Mouse (Mus musculus): Measurements from ENCODE around the gene Kcnk3. TPM values are rescaled to one million over a fixed set of nuclear protein-coding genes. Genes with fewer than 3 reads are reported as not detected.
A peak's percentile ranks its signal among the peaks of the same experiment; 100 is the strongest.

The Kcnk3 gene
- total RNA-seq, 2 experiments from 2014 or later = 9.7 to 11.3 TPM

- DNase-seq (ENCODE audit: low spot score in 2 of 2) = no peak
- no peak for TF ChIP-seq CTCF (conservative IDR thresholded peaks at IDR 0.05)
- Histone ChIP-seq H3K27ac (no peak overlapping the region), H3K4me3 (no peak overlapping the region)
Measured at GRCm38 (mm10) chr5:30574367-30574766, 13.6 kb upstream of the Kcnk3 start.

GRCm38 (mm10) chr5:30576233-30576632 lies 11.7 kb upstream of the Kcnk3 start:
- no peak overlapping the region for H3K4me3 ChIP-seq
- no peak for DNase-seq (ENCODE audit: low spot score in 2 of 2)
- TF ChIP-seq CTCF (conservative IDR thresholded peaks at IDR 0.05) = no peak
- H3K27ac ChIP-seq = no peak overlapping the region

GRCm38 (mm10) chr5:30577251-30577650 lies 10.7 kb upstream of the Kcnk3 start:
- TF ChIP-seq CTCF (conservative IDR thresholded peaks at IDR 0.05) = no peak
- no peak for DNase-seq (ENCODE audit: low spot score in 2 of 2)
- Histone ChIP-seq H3K4me3 (no peak overlapping the region), H3K27ac (peak overlapping the region; percentile 61; the same call in 1 of the 2 replicates)

- DNase-seq (ENCODE audit: low spot score in 2 of 2) = peak; percentile 46 to 58
- peak overlapping the region; percentile 61 for H3K27ac ChIP-seq
- H3K4me3 ChIP-seq = no peak overlapping the region; the same call in 1 of the 2 replicates
- no peak for TF ChIP-seq CTCF (conservative IDR thresholded peaks at IDR 0.05)
Measured at GRCm38 (mm10) chr5:30577654-30578310, 10.2 kb upstream of the Kcnk3 start.

GRCm38 (mm10) chr5:30578445-30579080 lies 9.4 kb upstream of the Kcnk3 start:
- no peak for DNase-seq (ENCODE audit: low spot score in 2 of 2)

GRCm38 (mm10) chr5:30580725-30581124 lies 7.2 kb upstream of the Kcnk3 start:
- TF ChIP-seq CTCF (conservative IDR thresholded peaks at IDR 0.05) = no peak
- H3K4me3 ChIP-seq = no peak overlapping the region
- DNase-seq (ENCODE audit: low spot score in 2 of 2) = no peak
- no peak overlapping the region for H3K27ac ChIP-seq

More at GRCm38 (mm10) chr5:30578445-30579080, 9.4 kb upstream of the Kcnk3 start:
- no peak for TF ChIP-seq CTCF (conservative IDR thresholded peaks at IDR 0.05)
- no peak overlapping the region for H3K4me3 ChIP-seq
- peak overlapping the region; percentile 61 for H3K27ac ChIP-seq

GRCm38 (mm10) chr5:30582017-30582416 lies 6.0 kb upstream of the Kcnk3 start:
- Histone ChIP-seq H3K27ac (no peak overlapping the region), H3K4me3 (no peak overlapping the region)
- no peak for TF ChIP-seq CTCF (conservative IDR thresholded peaks at IDR 0.05)
- no peak for DNase-seq (ENCODE audit: low spot score in 2 of 2)

GRCm38 (mm10) chr5:30586616-30587015 lies 1.4 kb upstream of the Kcnk3 start:
- no peak for DNase-seq (ENCODE audit: low spot score in 2 of 2)
- no peak overlapping the region for H3K4me3 ChIP-seq
- no peak overlapping the region for H3K27ac ChIP-seq
- TF ChIP-seq CTCF (conservative IDR thresholded peaks at IDR 0.05) = no peak

- DNase-seq (ENCODE audit: low spot score in 2 of 2) = no peak
- H3K27ac ChIP-seq = no peak overlapping the region
- TF ChIP-seq CTCF (conservative IDR thresholded peaks at IDR 0.05) = no peak
- H3K4me3 ChIP-seq = no peak overlapping the region
Measured at GRCm38 (mm10) chr5:30587101-30587500, 869 bp upstream of the Kcnk3 start.

- 0 out of 2 replicates have a peak, but pooled peaks have one; percentile 2 for TF ChIP-seq CTCF (conservative IDR thresholded peaks at IDR 0.05)
- DNase-seq (ENCODE audit: low spot score in 2 of 2) = peak in 1 of 2 experiments; percentile 29
- Histone ChIP-seq H3K27ac (peak overlapping the region; percentile 82), H3K4me3 (peak overlapping the region; percentile 69)
Measured at GRCm38 (mm10) chr5:30588301-30588968, 465 bp downstream of the Kcnk3 start.

GRCm38 (mm10) chr5:30589069-30589468 lies 1.1 kb downstream of the Kcnk3 start:
- DNase-seq (ENCODE audit: low spot score in 2 of 2) = no peak
- TF ChIP-seq CTCF (conservative IDR thresholded peaks at IDR 0.05) = no peak
- H3K27ac ChIP-seq = no peak overlapping the region
- peak overlapping the region; percentile 69 for H3K4me3 ChIP-seq

- no peak for TF ChIP-seq CTCF (conservative IDR thresholded peaks at IDR 0.05)
- no peak for DNase-seq (ENCODE audit: low spot score in 2 of 2)
- H3K4me3 ChIP-seq = no peak overlapping the region
- H3K27ac ChIP-seq = no peak overlapping the region
Measured at GRCm38 (mm10) chr5:30589546-30589945, 1.6 kb downstream of the Kcnk3 start.

- no peak overlapping the region for H3K4me3 ChIP-seq
- TF ChIP-seq CTCF (conservative IDR thresholded peaks at IDR 0.05) = no peak
- no peak for DNase-seq (ENCODE audit: low spot score in 2 of 2)
- H3K27ac ChIP-seq = no peak overlapping the region
Measured at GRCm38 (mm10) chr5:30590231-30590630, 2.3 kb downstream of the Kcnk3 start.

All from layer of hippocampus, adult 2 months (tissue).